Mouse (Mus musculus) heart, adult 2 months (tissue): ENCODE measurements around the gene Cnbd2.

Source experiments
- CTCF ChIP-seq: fragments of 200-600 bp; IDR thresholded peaks from 2 replicates; pipeline ENCODE4 v1.8.1; 2022; ENCODE audit warnings: antibody characterized with exemption, mild to moderate bottlenecking, moderate library complexity
- EP300 ChIP-seq: fragments of 200-500 bp; IDR thresholded peaks from 2 replicates; pipeline ENCODE4 v1.6.1; 2011; ENCODE audit warnings: low read depth, low read length, control low read depth; ENCODE audit not compliant: insufficient read depth
- POLR2A ChIP-seq: fragments of 200-500 bp; IDR thresholded peaks from 2 replicates; pipeline ENCODE4 v1.6.1; 2011; ENCODE audit warnings: mild to moderate bottlenecking, low read depth, low read length, control low read depth; ENCODE audit not compliant: insufficient read depth

DNA sequence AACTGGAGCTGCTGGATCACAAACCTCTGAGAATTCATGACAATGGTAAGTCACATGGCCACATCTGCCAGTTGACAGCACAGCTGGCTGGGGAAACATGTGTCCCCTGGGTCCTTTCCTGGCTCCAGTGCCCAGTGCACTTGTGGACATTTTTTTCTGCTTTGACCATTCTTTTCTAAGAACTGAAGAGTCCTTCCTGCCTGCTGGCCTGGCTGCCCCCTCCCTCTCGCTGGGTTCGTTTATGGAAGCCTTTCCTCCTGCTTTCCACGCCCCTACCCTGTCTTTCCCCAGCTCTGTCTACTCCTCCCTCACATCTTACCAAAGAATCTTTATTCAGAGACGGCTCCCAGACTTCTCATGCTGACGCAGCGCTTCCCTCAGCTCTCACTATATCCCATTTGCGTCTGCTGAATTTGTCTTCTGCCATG, 41.2 kb downstream of the Cnbd2 start:
- TF ChIP-seq CTCF (no peak), POLR2A (no peak), EP300 (no peak)
